Mouse (Mus musculus) right cerebral cortex, postnatal 25 days (tissue): ENCODE data around the gene Klk9.

ENCODE experiments used
- DNase-seq: peaks from one replicate; pipeline ENCODE4 v3.0.0; 2022

Klk9 gene

DNA sequence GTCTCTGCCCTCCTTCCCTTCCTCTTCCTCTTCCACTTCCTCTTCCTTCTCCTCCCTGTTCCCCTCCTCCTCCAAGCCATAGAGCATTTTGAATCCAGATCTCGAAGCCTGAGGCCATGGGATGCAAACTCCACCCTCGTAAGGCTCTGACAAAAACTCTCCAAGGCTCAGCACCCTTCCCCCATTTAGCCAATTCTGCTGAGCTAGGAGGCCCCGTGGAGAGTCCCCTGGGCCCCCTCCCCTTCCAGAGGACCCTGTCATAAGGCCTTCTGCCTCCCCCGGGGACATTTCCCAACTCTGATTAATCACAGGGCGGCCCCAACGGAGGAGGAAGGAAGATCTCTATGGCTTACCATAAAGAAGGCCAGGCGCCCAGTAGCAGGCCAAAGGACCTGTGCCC, at the start of gene Klk9:
Klk9 (plus strand) TSS at position 301 of the 400 bp plus-strand sequence.
- DNase-seq, result no peak

DNA sequence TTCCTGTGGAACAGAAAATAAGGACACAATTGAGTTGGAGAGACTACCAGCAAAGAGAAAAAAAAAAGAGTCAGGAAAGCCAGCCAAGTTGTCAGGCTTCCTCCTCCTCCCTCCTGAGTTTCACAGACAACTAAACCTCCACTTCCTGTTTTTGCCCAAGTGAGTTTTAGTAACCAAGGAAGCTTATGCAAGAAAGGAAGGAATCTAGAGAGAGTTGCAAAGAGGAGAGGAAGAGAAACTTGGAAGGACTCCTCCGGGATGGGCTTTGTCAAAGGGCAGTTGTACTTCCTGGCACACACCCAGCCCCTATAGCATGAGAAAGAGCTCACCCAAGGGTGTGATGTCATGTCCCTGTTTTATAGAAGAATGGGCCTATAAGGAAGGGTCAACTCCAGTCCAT, 43.9 kb upstream of the Klk9 start:
- DNase-seq, result no peak

DNA sequence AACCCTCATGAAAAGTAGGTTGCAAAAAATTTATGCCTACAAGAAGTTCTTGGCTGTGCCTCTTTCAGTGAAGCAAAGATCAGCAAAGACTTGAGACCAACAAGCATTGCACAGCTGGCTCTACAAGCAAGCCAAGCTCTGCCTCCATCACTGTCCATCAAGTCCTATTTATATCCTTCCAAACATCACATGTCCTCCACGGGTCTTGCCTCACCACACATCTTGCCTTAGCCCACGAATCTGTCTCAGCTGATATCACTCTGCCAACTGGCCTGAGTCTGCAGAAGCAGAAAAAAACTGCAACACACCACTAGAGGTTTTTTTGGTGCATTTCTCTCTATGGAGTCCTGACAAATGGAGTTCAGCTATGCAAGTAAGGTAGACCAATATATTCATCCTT, 38.9 kb upstream of the Klk9 start:
- no peak for DNase-seq

DNA sequence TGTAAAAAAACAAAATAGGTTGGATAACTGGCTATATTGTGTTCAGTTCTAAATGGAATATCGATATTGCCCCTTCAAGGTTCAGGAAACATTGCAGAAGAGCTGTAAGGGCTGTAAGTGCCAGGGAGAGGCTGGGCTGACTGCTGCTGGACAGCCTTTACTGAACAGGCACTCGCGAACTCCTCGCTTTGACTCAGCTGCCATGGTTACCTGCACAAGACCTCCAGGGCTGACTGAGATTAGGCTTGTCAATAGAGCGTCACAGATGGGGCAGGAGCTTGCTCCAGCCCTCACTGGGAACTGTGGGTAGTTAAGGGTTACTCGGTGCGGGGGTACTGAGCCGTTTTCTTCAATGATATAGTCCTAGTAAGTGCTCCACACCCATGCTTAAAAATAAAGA, 25.2 kb upstream of the Klk9 start:
- no peak for DNase-seq

DNA sequence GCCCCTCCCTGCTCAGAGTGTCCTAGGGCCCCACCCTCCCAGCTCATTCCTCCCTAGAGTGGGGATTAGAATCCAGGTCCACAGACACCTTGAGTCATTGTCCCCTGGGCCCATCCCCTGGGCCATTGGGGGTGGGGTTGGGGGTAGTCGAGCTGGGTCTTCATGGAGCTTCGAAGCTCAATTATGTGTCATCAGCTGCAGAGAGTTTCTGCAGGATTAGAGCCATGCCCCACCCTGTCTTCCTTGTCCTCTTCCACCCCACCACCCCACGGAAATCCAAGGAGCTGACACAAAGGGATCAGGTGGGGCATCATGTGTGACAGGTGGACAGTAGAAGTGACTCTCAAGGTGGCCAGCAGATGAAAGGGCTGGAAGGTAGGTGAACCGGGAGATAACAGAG, 23.1 kb upstream of the Klk9 start, which contains the start of gene Klk12:
Klk12 (plus strand) TSS at position 301 of the 400 bp plus-strand sequence.
- DNase-seq, result no peak

DNA sequence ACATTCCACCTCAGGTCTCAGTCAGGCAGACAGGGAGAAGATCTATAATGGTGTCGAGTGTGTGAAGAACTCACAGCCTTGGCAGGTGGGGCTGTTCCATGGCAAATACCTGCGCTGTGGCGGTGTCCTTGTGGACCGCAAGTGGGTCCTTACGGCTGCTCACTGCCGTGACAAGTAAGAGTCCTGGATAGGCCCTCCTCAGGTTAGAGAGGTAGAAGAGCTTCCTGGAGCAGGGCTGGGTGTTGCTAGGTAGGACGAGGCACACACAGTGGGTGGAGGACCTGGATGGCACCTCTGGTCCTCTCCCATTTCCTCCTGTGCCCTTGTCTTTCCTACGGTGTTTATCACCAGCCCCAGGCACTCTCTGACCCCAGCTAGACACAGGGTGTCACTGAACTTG, 22.1 kb upstream of the Klk9 start:
- DNase-seq, result no peak

DNA sequence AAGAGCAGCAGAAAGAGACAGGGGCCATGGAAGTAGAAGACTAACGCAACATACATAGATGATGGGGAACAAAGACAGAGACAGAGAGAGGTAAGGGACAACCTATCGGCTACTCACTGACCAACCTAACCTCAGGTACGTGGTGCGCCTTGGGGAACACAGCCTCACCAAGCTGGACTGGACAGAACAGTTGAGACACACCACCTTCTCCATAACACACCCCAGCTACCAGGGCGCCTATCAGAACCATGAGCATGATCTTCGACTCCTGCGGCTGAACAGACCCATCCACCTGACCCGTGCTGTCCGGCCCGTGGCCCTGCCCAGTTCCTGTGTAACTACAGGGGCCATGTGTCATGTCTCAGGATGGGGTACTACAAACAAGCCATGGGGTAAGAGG, 21.0 kb upstream of the Klk9 start:
- no peak for DNase-seq

DNA sequence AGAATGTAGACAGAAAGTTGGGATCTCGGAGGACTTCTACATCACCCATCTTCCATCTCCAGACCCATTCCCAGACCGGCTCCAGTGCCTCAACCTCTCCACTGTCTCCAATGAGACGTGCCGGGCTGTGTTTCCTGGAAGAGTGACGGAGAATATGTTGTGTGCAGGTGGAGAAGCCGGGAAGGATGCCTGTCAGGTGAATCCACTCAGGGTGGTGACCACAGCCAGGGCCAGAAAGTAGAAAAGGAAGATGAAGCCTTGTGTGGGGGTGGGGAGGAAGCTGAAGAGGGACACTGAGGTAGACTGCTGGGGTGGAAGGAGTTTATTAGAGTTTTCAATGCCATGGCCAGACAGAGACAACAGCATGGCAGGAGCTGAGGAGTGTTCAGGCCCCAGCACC, 19.8 kb upstream of the Klk9 start:
- no peak for DNase-seq

DNA sequence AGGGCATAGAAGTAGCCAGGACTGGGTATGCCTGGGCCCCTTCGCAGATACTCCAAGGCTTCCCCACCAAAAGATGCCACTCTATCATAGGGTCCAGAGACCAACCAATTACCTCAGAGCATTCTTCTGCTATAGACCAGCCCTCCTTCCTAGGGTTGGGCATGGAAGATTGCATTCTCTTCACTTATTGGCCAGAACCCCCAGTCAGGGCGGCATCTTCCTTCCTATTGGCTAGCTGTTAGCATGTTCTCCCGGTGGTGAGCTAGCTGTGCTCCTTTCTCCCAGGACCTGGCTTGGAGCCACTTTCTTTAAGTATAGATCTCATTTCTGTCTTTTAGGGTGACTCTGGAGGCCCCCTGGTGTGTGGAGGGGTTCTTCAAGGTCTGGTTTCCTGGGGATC, 18.8 kb upstream of the Klk9 start:
- DNase-seq, result no peak

DNA sequence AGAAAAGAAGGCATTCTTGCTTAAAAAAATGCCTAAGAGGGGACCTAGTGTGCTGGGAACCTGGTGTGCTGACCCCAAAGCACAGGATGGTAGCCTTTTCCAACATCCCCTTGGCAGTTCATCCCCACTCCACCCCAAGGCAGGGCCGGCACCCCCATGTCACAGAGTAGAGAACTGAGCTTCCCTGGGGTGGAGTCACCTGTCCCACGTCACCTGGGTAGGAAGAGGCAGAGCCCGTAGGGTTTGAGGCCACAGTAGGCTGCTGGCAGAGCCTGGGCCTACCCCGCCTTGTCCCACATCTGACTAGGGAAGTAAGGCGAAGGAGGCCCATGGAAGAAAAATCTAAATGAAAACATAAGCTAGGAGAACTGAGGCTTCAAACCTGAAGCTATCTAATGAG, 17.3 kb upstream of the Klk9 start, which contains the start of gene Klk11:
Klk11 (plus strand) TSS at position 241 of the 400 bp plus-strand sequence.
- DNase-seq, result no peak

DNA sequence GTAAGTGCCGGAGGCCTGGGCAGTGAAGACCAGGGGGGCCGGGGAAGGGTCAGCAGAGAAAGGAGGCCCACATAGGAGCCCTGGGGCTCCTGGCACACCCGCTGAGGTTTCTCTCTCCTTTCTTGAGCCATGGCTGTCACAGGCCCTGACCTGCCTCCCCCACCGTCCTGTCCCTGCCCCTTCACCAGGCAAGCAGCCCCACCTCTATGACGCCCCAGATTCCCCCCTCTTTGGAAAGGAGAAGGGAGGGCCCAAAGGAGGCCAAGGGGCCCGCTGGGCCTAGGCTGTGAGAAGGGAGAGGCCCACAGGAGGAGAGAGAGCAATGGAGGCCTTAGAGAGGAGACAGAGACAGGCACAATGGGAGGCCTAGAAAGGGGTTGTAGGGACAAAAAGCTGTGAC, 16.9 kb upstream of the Klk9 start:
- no peak for DNase-seq

DNA sequence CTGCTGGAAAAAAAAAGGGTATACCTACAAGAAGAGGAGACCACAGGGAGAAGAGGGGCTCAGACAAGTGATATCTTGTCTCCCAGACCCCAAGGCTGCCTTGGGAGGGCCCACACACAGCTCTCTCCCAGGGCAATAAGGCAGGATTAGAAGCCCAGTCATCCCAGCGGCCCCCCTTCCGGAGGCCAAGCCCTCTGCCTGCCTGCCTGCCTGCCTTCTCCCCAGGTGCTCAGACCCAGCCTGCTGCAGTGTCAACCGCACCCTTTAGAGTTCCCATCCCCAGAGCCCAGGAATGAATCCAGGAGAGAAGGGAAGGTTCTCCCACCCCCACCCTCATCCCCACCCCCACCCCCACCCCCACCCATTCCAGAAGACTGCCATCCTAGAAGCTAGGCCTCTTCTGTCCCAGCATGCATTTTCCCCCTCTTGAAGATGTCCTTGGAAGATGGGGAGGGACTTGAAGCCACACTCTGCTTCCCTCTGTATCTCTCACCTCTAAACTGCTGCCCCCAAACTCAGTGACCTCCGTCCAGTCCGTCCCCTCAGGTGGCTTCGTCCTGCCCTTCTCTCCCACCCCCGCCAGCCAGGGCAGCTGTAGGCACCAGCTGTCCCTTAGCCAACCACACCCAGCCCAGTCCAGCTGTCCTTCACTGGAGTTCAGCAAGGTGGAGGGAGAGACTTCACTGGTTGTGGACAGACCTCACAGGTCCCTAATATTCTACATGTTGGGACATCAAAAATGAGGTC, 16.2 kb upstream of the Klk9 start:
- DNase-seq, result no peak

DNA sequence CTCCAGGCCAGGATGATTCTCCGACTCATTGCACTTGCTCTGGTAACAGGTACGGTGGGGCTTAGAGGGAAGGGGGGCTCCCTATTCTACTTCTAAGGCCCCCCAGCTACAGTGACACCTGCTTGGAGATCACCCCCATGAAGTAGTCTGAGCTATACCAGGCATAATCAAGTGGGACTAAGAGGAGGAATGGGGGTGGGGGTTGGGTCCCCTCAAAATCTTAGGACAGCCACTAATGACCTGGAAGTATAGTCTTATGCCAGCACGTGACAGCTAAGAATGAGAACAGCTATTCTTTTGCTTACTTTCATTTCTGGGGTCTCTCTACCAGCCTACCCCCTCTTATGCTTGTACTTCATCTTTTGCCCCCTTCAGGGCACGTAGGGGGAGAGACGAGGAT, 15.2 kb upstream of the Klk9 start:
- no peak for DNase-seq

DNA sequence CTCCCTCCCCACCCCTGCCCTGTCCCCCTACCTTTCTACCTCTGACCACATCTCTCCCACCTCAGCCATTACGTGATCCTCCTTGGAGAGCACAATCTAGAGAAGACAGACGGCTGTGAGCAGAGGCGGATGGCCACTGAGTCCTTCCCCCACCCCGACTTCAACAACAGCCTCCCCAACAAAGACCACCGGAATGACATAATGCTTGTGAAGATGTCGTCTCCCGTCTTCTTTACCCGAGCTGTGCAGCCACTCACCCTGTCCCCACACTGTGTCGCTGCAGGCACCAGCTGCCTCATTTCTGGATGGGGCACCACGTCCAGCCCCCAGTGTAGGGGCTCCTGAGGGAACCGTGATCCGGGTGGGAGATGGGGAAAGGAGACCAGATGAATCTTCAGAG, 14.3 kb upstream of the Klk9 start:
- DNase-seq, result no peak

DNA sequence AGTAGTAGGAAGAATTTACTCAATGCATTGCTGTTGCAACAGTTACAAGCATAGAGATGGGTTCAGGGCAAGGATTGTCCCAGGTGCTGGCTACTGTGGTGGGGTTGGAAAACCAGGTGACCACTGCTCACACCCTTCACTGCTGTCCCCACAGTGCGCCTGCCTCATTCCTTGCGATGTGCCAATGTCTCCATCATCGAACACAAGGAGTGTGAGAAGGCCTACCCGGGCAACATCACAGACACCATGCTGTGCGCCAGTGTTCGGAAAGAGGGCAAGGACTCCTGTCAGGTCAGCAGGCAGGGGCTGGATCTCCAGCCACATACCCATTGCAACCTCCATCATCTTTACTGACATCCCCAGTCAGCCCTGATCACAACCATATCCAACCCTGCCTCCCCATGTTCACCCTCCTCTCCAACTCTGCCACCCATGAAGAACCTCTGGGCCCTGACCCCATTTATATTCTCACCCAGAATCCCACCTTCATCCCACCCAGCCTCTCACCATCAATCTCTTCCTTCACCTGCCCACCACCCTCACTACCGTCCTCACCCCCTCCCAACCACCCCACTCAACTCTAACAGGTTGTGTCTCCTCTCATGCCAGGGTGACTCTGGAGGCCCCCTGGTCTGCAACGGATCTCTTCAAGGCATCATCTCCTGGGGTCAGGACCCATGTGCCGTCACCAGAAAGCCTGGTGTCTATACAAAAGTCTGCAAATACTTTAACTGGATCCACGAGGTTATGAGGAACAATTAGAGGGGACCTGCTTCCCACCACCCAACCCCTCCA, 13.3 kb upstream of the Klk9 start:
- no peak for DNase-seq

DNA sequence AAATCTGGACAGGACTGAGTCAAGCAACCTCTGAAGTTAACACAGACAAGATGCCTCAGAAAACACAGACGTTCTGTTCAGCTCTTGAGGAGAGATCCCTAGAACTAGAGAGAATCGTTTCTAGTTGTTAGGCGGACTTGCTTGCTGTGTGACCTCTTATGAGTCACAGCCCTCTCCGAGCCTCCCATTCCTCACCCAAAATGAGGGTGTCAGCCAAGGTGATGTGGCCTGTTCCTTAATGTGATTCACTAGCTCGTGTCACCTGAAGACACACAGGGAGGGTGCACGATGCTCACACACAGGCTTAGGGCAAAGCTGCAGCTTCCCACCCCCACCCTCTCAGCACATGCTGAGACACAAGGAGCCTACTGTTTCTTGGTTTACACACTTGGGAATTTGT, 11.4 kb upstream of the Klk9 start:
- DNase-seq, result no peak

DNA sequence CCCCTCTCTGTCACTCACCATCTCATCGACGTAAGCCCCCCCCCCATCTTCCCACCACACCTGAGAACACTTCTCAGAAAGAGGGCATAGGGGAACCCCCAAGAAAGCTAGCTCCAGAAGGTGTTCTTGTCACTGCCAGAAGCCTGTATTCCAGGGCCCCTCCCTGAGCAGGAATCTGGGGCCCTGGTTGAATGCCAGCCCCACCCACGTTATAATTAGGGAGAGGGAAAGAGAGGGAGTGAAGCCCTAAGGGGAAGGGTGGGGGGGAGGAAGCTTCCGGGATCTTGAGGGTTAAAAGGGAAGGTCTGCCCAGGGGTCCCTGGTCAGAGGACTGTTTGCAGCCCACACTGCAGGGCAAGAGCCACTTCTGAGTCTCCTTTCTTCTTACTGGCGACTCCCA, 10.9 kb upstream of the Klk9 start, which contains the start of gene Klk10:
Klk10 (plus strand) TSS at position 290 of the 400 bp plus-strand sequence.
- no peak for DNase-seq

DNA sequence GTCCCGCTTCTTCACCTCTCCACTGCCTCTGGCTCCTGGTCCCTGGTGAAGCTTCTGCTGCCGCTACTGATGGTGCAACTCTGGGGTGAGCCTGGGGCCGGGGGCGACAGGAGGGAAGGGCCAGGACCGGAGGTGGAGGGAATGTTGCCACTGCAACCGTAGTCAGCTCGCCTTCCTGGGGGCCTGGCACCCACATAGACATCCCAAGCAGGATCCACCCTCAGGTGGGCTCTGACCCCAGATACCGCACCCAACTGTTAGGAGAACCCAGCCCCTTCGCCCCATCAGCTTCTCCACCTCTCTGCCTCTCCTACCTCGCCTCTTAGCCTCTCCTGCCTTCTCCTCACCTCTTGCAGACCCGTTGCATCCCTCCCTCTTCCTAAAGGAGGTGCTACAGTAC, 10.2 kb upstream of the Klk9 start:
- DNase-seq, result no peak

DNA sequence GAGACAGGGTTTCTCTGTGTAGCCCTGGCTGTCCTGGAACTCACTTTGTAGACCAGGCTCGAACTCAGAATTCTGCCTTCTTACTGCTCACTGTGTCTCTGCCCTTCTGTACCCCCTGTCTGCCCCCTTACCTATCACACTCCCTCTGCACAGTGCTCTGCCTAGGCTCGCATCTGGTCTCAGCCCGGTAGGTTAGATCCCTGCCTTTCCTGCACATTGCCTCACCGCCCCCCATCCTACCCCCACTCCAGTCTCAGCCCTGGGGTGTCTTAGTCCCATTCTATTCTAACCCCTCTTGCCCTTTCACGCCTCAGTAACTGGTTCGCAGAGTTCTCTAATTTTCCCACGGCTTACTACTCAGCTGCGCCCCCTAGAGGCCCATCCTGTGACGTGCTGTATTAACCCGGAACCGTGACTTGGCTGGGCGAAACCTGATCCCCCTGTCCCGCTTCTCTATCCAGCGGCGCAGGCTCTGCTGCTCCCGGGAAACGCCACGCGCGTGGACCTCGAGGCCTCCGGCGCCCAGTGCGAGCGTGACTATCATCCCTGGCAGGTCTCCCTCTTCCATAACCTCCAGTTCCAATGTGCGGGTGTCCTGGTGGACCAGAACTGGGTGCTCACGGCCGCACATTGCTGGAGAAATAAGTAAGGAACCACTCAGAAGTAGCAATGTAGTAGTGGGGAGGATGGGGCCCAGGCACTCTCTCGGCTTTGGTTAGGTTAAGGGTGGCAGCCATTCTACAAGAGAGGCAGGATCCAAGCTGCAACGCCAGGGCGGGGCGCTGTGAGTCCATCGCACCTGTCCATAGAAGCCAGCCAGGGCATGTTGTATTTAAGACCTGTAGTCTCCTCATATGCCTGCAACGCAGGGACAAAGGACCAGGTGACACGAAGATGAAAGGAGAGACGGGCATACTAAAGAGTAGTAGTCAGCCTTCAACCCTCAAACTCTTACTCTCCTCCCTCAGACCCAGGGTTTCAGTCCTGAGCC, 9.1 kb upstream of the Klk9 start:
- DNase-seq, result peak; percentile 51

DNA sequence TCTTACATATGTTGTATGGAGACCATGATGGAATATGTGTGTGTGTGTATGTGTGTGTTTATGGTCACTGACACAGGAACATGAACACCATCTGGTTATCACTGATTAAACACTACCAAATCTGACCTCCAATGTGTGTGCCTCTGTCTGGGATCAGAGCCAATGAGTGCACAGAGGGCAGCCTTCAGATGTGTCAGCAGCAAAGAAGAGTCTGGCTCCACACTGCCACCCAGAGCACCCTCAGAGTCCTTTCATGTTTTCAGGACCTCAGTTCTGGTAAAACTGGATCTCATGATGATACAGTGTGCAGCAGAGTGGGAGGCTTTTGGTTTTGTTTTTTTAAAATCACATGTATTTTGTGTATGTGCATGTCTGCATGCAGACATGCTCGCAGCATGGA, 6.4 kb upstream of the Klk9 start:
- no peak for DNase-seq

DNA sequence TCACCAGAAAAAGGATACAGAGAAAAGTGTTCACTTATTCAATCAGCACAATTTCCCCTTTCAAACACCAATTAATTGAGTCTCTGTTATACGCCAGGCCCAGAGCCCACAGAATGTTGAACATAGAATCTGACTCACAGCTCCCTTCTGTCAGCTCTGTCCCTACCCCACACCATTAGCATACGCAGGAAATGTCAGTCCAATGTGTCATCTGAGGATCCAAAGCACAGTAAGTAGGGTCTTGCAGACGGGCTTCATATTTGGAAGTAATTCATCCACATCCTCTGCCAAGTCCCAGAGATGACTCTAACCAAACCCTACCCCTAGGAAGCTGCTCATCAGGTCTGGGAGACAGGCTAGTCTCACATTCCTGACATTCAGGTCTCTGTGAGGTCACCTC, 3.6 kb upstream of the Klk9 start:
- no peak for DNase-seq

DNA sequence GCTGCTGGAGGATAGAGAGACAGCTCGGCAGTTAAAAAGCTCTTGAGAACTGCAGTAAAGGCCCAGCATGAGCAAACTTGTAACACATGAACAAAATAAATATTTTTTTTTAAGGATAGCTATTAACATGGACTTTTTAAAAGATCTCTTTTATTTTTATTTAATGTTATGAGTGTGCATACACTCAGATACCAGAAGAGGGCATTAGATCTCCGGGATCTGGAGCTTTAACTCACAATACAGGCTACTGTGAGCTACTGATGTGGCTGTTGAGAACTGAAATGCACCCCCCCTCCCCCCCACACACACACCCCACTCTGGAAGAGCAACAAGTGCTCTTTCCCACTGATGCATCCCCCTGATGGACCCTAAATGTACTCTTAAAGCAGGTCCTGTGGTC, 2.4 kb upstream of the Klk9 start:
- no peak for DNase-seq

DNA sequence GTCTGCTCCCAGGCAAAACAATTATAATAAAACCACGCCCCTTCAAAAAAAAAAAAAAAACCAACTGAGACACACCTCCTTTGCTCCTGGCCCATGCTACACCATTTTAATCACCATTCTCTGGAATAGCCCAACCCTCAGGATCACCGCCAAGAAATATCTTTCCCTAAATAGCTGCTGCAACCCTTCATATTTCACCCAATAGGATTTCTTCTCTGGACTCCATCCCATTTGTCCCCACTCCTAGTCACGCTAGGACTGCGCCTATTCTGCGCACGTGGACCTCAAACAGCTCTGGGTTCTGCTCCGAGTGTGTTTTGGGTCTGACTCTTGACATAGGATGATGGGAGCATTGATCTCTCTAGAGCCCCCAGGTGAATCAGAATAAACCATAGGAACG, 4.7 kb downstream of the Klk9 start:
- no peak for DNase-seq
